Mouse (Mus musculus) small intestine, adult 10 weeks (tissue): Measurements from ENCODE around the gene Olfr1025-ps1. TPM values are rescaled to one million over a fixed set of nuclear protein-coding genes. Genes with fewer than 3 reads are reported as not detected.

Source experiments
- polyA plus RNA-seq: library from polyadenylated mRNA; stranded (reverse); fragments of 350-450 nt; fragmentation: Illumina TruSeq; extraction: RNeasy Lipid Tissue Mini Kit (QIAGEN cat#74804); gene quantifications from one replicate; pipeline ENCODE4 v1.2.3, GENCODE M21; 2014; ENCODE audit warnings: low replicate concordance

Olfr1025-ps1 gene
- polyA plus RNA-seq: not detected

DNA sequence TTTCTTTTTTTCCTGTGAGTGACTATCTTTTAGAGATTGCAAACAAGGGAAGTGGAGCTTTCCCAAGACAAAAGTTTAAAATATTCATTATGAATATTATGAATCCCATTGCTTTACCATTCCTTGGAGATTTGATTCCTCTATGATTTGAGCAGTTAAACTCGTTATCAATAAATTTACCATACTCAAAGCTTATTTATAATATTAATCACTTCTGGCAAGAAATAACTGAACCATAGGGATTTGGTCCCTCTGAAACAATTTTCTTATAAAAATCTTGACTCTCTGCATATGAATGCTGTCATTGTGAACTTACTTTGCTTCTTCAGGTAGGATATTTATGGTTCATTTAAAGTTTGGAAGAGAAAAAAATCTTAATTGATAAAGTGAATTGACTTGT, at the start of gene Olfr1025-ps1:
TSS of gene Olfr1025-ps1 (plus strand) at position 301 of the 400 bp plus-strand sequence.

GRCm38 (mm10) chr2:85868294-85868693, 46.7 kb upstream of the Olfr1025-ps1 start, which contains the start of gene Olfr1022:
TSS of gene Olfr1022 (plus strand) at chr2:85868594.

DNA sequence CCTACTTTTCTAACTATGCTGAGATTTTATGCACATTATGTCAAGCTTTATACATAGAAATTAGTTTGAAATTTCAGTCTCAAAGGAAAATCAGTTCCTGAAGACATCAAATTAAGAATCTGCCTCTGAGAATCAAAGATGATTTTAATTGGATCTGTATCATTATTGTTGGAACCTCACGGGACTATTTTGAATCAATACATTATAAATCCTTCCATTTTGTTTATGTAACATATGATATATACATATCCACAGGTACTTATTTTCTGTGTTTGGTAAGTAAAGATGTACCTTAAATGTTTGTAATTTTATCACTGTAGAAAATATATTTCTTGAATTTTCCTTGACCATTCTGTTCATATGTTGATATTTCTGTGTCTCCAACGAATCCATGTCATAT, 29.7 kb upstream of the Olfr1025-ps1 start, which contains the start of gene Olfr1023:
TSS of gene Olfr1023 (plus strand) at position 301 of the 400 bp plus-strand sequence.

GRCm38 (mm10) chr2:85904952-85905351, 10.0 kb upstream of the Olfr1025-ps1 start, which contains the start of gene Olfr1024:
TSS of gene Olfr1024 (minus strand) at chr2:85905052.

GRCm38 (mm10) chr2:85921258-85921657, 6.3 kb downstream of the Olfr1025-ps1 start, which contains the start of gene Olfr1026:
TSS of gene Olfr1026 (plus strand) at chr2:85921558.

GRCm38 (mm10) chr2:85950137-85950536, 35.1 kb downstream of the Olfr1025-ps1 start, which contains the start of gene Olfr1028:
TSS of gene Olfr1028 (plus strand) at chr2:85950437.

Other genes with a start within 250 kb of the Olfr1025-ps1 start
- not detected for gene Olfr1006, start 236.4 kb upstream of the Olfr1025-ps1 start, polyA plus RNA-seq
- gene Olfr1008, start 225.8 kb upstream of the Olfr1025-ps1 start, polyA plus RNA-seq: not detected
- not detected for gene Olfr1009, start 199.8 kb upstream of the Olfr1025-ps1 start, polyA plus RNA-seq
- not detected for gene Olfr1012, start 152.4 kb upstream of the Olfr1025-ps1 start, polyA plus RNA-seq
- not detected for gene Olfr1013, start 148.1 kb upstream of the Olfr1025-ps1 start, polyA plus RNA-seq
- gene Olfr1014, start 142.5 kb upstream of the Olfr1025-ps1 start, polyA plus RNA-seq: not detected
- not detected for gene Olfr1015, start 133.2 kb upstream of the Olfr1025-ps1 start, polyA plus RNA-seq
- gene Olfr1016, start 112.6 kb upstream of the Olfr1025-ps1 start, polyA plus RNA-seq: not detected
- gene Olfr1018, start 96.7 kb upstream of the Olfr1025-ps1 start, polyA plus RNA-seq: not detected
- not detected for gene Olfr1019, start 69.7 kb upstream of the Olfr1025-ps1 start, polyA plus RNA-seq
- gene Olfr1020, start 68.2 kb upstream of the Olfr1025-ps1 start, polyA plus RNA-seq: not detected
- gene Olfr1022, start 46.6 kb upstream of the Olfr1025-ps1 start, polyA plus RNA-seq: not detected
- gene Olfr1023, start 29.6 kb upstream of the Olfr1025-ps1 start, polyA plus RNA-seq: not detected
- gene Olfr1024, start 10.1 kb upstream of the Olfr1025-ps1 start, polyA plus RNA-seq: not detected
- gene Olfr1026, start 6.4 kb downstream of the Olfr1025-ps1 start, polyA plus RNA-seq: not detected
- not detected for gene Olfr1028, start 35.2 kb downstream of the Olfr1025-ps1 start, polyA plus RNA-seq
- gene Olfr1029, start 58.7 kb downstream of the Olfr1025-ps1 start, polyA plus RNA-seq: not detected
- not detected for gene Olfr1030, start 64.1 kb downstream of the Olfr1025-ps1 start, polyA plus RNA-seq
- not detected for gene Olfr1031, start 75.1 kb downstream of the Olfr1025-ps1 start, polyA plus RNA-seq
- gene Olfr1032, start 90.3 kb downstream of the Olfr1025-ps1 start, polyA plus RNA-seq: not detected
- gene Olfr1033, start 105.4 kb downstream of the Olfr1025-ps1 start, polyA plus RNA-seq: 3.2 TPM
- gene Olfr1034, start 130.7 kb downstream of the Olfr1025-ps1 start, polyA plus RNA-seq: 0.89 TPM
- gene Olfr1036, start 158.8 kb downstream of the Olfr1025-ps1 start, polyA plus RNA-seq: not detected
- gene Olfr1037, start 172.2 kb downstream of the Olfr1025-ps1 start, polyA plus RNA-seq: not detected
- gene Olfr1039, start 220.7 kb downstream of the Olfr1025-ps1 start, polyA plus RNA-seq: not detected
- gene Olfr1040, start 231.5 kb downstream of the Olfr1025-ps1 start, polyA plus RNA-seq: not detected
- gene Olfr1042, start 246.6 kb downstream of the Olfr1025-ps1 start, polyA plus RNA-seq: not detected